Mouse (Mus musculus): ENCODE measurements around the gene Slc4a5.

Slc4a5 gene

DNA sequence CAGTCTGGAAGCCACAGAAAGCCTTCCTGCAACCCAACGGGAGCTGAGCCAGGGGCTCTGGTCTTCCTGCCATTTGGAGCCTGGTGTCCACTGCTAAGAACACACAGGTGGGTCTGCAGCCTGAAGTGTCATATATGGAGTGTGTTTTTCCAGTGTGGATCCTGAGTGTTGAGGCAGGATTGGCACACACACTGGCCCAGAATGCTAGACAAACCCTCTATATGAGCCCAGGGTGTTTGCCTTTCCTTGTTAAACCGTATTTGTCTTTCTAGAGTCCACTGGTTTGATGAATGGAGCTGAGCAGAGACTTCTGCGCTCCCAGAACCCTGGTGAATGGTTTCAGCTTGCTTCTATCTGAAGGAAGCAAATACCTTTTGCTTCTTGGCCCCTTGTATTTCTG lies at the start of gene Slc4a5:
Gene Slc4a5 (plus strand): TSS at position 15 of the 400 bp plus-strand sequence.
- no peak for DNase-seq

DNA sequence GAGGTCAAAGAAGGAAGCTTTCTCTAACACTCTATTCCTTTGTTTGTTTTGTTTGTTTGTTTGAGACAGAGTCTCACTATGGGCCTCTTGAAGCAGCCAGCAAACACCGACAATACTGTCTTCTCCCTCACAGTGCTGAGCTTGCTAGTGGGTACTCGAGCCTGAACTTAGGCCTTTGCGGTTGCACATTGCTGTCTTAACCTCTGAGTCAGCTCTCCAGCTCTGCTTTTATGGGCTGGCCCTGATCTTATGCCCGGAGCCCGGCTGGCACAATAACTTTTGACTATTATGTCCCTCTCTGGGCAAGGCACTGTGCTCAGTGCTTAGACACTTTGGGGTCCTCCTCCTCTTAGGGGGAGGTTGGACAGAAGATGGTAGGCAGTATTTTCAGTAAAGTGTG lies 49.8 kb upstream of the Slc4a5 start:
- DNase-seq, result no peak

DNA sequence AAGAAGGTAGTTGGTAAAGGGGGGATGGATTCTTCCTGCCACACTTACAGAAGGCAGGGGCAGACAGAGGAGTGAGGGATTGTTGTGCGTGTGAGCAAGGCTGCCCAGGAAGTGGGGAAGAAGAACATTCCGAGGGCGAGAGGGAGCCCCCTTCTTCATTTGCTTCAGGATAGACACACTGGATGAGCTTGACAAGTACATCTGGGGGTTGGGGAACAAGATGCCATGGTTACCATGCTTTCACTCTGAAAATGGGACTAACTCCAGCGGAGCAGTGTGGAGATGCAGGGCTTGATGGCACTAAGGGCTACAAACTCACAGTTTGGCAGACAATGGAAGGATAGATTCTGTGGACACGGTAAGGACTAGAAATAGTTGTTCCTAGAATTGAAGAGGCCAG lies 48.6 kb upstream of the Slc4a5 start:
- DNase-seq, result no peak

DNA sequence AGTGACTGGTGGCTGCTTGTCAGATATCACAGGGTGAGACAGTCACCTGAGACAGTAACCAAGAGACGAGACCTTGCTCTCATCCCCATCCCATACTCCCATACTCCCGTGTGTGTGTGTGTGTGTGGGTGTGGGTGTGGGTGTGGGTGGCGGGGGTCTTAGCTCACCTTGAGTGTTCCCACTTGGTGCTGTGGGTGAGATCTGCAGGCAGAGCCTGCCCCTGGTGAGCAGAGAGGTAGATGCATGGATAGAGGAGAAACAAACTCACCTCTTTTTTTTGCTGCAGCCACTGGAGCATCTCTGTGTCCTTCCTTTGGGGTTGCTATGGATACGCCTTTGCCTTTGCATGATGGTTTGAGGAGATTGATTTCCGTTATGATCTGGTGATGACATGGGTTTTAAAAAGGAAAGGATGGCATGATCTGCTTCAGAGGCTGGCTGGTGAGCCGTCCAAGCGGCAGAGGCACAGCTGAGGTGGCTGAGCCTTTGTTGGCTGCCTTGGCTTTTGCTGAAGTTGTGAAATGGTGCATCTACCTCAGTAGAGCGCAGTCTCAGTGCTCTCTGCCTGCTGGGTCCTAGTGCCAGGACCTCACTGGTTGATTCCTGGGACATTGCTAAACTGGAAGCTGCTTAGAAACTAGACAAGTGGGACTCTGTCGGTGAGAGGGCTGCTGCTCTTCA lies 47.2 kb upstream of the Slc4a5 start:
- peak in 1 of 2 experiments; percentile 48 for DNase-seq

DNA sequence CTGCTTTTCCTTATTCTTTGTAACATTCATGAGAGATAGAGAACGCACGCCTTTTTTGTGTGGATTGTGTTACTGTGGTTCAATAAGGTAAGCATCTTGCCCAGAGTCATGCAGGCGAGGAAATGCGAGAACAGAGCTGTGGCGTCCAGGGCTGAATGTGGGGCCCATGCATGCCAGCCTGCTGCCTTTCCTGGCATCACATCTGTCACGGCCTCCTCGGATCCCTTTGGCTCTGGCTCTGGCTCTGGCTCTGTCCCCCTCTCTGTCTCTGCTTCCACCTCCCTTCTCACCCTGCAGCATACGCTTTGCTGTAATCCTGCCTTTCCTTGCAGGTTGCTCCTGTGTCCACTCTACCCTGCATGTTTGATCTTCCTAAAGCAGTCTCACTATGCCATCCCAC lies 43.6 kb upstream of the Slc4a5 start:
- DNase-seq, result peak; percentile 27 to 36

DNA sequence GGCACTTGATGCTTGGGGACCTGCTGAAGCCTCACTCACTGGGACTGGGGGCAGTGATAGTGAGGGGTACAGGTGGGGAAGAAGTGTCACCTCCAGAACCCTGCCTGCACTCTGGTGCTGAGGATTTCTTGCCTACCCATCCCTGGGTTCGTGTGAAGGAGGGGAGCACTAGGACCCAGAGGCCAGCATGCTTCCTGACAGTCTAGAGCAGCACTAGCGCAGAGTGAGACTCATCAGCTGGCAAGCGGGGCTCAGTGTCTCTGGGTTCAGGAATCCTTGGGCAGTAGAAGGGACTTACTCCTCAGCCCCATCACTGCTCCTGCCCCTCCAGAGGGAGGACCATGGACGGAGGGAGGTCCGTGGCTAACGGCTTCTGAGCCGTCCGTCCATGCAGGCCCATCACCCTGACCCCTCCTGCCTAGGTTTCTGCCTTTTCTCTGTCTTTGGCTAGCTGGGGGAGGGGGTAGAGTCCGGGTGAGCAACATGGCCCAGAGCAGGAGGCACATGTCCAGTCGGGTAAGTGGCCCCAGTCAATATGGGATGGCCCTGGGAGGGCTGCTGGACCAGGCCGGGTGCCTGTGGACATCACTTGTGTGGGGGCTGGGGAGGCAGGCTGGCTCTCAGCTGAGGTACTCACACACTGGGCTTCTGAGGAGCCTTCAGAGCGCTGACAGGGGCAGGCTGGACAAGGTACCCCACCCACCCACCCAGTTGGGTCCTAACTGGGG lies 40.1 kb upstream of the Slc4a5 start:
- DNase-seq, result peak; percentile 73 to 76

DNA sequence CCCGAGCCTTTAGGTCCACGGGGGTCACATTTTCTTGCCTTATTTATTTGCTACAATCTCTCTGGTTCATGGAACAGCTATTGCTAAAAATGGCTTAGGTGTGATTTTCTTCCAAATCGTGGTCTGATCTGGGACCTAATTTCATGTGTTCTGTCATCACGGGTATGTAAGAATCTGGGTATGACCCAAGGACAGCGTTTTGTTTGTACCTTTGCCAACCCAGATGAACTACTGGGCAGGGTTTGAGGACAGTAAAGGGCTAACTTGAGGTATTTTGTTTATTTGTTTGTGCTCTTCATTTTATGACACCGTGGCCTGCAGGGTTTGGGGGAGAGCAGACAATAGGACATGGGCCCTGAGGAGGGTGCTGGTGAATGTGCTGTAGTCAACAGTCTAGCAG lies 39.0 kb upstream of the Slc4a5 start:
- no peak for DNase-seq

DNA sequence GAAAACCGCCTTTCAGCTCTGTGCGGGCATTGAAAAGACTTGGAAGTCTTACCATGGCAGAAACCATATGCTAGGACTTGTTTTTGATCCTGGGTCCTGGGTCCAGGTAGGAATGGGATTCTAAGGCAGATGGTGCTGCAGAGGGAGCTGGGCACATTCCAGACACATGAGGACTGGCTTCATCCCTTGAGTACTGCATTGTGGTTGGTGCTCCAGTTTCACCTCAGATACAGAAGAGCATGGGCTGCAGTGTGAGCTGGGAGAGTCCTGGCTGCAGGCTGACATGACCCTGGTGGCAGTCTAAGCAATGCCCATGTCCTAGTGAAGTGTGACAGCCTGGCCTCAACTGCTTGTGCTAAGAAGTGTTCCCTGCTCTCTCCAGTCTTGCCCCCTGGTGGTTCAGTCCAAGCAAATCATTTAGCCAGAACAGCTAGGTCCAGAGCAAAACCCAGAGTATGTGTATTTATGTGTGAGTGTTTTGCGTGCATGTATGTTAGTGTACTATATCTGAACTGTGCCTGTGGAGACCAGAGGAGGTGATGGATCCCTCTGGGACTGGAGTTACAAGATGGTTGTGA lies 34.7 kb upstream of the Slc4a5 start:
- peak; percentile 41 to 44 for DNase-seq

DNA sequence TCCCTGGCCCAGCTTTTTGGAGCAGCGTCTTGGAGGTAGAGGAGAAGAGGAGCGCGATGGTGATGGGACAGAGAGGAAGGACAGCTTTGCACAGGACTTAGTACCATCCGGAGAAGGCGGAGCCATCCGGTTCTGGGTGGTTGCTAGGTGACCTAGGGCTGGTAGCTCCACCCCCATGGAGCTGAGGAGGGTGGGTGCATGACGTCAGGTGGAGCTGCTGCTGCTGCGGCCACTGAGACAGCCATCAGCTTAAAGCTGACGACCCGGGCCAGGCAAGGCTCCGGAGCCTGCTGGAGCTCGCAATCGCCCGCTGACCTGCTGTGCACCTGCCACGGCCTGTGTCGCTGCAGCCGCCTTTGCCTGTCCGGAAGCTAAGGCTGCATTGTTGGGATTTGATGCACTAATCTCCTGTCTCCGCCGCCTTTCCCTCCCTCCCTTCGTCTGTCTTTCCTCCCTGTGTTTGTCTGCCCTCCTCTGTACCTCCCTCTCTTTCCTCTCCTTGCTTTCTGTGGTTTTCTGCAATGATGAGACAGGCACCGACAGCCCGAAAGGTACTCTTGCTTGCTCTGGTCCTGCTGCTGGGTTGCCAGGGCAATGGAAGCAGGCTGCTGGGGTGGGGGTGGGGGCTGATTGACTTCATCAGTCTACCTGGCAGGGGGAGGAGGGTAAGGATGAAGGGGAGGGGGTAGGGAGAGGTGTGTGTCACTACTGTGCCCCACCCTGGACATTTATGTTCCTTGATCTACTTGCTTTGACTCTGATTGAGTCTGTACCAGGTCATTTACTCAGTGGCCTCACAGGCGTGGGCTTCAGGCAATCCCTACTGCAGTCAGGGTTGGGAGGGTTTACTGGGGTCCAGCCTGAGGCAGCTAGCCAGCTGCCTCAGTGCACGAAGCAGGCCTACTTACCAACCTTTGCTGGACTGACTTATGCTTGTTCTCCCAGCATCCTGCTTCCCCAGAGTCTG lies 33.5 kb upstream of the Slc4a5 start:
- DNase-seq, result peak; percentile 91 to 95

DNA sequence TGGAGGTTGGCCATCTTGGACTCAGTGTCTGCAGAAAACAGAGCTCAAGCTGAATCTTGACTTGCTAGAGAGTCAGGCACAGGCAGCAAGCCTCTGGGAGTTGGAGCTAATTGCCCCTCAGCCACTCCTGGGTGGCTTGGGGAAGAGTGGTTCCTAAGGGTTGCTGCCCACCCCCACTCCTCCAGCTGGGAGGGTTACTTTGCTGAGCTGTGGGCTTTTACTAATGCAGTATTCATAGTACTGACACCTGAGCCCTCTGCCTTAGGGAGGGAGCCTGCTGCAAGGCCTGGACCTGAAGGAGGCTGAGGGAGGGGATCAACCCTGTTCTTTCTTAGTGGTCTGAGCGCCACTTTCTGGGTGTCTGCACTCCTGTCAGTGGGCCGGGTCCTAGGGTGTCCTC lies 32.7 kb upstream of the Slc4a5 start:
- DNase-seq, result no peak

DNA sequence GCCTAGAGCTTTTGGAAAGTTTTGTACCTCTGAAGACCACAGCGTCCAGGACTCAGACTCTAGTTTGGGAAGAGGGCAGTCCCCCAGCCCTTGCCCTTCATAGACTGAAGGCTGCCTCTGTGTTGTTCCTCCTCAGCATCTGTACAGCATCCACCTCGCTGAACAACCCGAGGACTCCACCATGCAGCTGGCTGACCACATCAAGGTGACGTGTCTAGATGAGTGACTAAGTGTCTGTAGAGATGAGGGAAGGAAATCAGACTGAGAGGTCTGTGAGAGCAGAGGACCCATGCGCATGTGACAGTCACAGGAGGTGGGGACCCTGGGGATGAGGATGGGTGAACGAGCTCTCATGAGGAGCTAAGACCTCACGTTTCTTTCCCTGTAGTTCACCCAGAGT lies 26.1 kb upstream of the Slc4a5 start:
- DNase-seq, result no peak

DNA sequence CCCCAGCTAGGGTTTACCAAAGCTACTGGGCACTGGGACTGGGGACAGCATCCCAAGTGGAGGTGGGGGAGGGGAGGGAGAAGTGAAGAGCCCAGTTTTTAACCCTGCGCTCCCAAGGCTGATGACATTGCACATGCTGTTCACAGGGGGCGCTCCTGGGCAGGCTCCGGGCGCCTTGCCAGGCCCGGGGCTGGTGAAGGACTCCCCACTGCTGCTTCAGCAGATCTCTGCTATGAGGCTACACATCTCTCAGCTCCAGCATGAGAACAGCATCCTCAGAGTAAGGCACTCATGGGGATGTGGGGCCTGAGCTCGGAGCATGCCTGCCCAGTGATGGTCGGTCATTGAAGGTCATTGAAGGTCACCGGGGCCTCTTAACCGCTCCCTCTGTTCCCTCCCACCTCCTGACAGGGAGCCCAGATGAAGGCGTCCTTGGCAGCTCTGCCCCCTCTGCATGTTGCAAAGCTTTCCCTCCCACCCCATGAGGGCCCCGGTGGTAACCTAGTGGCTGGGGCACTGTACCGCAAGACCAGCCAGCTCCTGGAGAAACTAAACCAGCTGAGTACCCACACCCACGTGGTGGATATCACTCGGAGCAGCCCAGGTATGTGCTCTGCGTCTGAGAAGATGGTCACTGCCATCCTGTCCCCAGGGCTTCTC lies 22.2 kb upstream of the Slc4a5 start:
- peak; percentile 86 for DNase-seq

DNA sequence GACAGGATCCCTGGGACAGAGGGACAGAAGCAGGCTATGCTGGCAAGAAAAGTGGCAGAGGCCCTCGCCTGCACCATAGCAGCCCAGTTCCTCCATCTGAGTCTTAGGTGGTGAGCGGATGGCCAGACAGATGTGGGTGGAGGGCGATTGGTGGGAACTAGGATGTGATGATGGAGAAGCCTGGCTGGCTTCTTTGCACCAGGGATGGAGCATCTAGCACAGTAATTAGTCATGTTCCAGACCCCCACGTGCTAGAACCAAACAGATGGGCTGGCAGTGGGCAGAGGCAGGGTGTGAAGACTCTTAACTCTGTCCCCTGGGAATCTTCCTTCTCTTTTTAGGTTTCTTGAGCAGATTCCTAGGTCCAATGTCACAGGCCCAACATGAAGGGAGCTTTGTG lies 16.3 kb upstream of the Slc4a5 start:
- peak in 1 of 2 experiments; percentile 8 for DNase-seq

DNA sequence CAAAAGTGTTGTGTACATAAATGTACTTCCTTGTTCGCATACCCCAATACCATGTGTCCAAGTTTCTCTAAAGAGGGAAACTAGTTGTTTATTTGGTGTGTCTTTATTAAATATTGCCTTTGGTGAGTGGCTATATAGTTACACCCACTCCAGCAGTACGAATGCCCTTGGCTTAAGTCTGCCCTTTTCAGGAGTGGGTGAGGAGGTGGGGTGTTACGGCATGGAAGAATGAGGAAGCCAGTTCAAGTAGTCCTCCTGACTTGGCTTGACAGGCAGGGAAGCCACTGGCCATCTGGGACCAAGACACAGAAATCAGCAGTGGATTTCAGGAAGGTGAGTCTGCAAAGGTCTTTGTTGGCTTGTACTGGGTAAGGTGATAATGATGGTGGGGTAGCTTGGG lies 13.8 kb upstream of the Slc4a5 start:
- DNase-seq, result peak in 1 of 2 experiments; percentile 3

DNA sequence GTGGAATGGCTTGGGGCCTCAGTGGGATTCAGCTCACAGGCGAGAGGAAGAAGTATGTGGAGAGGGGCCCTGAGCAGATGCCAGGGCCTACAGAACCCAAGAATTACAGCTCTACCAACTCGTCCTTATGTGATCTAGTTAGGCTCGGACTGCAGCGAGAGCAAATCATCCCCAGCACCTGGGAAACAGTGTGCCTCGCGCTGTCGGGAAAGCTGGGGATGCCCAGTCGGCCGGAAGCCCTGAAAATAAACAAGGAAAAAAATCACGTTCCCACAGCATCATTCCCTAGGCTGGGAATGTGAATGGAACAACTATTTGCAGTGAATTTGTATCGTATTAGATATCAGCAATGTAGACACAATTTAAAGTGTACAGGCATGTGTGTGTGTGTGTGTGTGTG lies 13.3 kb upstream of the Slc4a5 start:
- DNase-seq, result peak; percentile 7 to 12

DNA sequence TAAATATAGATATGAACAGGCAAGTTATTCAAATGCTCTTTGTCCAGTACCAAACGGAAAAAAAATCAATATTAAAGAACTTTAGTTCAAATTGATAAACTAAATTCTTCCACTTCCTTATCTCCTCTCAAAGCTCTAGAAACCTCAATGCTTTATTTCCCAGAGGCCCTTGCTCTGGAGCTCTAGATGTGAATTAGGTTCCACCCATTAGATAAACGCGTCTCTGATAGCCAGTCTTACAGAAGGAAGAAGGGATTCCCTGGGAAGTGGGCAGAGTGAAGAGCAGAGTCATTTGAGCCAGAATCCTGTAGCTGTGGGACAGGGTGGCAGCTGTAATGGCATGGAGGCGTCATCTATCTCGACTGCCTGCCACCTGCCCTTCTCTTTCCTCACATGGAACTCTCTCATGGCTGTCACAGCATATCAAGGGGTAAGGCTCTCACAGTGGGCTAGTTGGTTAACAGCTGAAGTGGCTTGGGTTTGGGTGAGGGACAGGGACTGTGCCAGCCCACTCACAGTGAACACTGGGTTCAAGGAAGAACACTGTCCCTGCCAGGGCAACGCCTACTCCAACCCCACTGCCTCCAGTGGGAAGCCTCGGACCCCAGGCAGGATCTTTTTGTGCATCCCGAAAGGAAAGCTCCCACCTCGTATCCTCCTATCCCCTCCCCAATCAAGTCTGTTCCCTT lies 12.1 kb upstream of the Slc4a5 start:
- DNase-seq, result peak; percentile 12 to 27

DNA sequence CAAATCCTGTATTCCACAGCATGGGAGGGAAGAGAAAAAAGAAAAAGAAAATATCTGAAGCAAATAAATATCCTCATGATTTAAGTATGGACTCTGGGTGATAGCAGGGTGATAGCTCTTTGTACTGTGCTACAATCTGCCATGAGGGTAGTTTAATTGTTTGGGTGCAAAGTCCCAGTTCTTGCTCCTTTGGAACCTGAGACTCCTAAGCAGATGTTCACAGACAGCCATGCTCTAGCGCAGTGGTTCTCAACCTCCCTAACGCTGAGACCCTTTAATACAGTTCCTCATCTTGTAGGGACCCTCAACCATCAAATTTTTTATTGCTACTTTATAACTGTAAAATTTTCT lies 11.6 kb upstream of the Slc4a5 start:
- no peak for DNase-seq

DNA sequence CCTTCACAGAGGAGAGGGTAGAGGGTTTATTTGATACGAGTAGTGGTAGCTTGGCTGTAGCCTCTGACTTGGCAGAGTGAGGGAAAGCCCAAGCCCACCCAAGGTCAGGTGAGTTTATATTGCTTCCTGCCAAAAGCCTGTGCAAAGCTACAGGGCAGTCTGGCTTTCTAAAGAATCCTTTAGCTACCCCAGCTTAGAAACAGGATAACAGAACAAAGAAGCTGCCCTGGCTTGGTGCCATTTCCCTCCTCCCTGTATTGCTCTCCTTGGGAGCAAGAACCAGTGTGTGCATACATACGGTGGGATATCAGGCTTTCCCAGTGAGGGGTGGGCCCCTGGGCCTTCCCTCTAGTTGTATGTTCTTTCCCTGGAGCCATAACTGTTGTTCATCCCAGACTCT lies 9.1 kb upstream of the Slc4a5 start:
- DNase-seq, result peak in 1 of 2 experiments; percentile 37

DNA sequence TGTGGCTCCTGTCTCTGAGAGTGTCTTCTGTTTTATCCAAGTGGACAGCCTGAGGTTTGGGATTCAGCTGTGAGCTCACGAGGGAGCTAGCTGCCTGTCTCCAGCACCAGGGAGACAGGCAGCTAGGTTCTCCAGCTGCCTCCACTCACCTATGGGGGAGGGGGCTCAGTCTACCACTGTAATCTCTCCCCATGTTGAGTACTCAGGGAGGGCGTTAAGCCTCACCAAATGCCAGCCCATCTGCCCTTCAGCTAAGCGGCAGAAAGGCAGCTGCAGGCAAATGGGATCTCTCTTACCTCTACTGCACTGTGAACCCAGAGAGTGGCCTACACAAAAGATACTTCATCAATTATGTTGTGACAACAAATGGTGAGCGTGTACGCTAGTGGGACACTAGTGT lies 8.1 kb upstream of the Slc4a5 start:
- no peak for DNase-seq

DNA sequence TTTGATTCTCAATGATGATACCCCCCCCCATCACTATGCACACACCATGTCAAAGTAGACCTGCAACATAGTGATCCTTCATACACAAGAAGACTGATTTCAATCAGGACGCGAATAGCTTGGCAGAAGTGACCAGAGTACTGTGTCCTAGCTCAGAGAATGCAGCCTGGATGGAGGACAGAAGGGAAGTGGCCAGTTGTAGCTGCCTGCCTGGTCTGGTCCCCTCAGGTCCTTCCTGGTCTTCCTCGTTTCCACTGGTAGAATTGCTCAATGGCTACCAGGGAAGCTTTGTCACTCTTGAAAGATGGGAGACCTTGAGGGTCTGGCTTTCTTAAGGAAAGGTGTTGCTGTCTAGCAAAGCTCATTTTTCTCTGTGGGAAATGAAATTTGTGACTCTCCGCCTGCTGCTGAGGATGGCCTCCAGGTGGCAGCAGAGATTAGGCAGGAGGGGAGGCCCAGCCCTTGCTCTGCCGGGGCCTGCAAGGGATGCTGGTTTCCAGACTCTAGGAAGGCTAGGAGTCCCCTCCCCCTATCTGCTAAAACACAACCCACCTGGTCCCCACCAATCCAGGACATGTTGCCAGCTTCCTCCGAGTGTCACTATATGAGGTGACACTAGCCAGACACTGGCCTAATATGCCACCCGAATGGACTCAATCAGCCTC lies 4.5 kb upstream of the Slc4a5 start:
- DNase-seq, result peak; percentile 88 to 94

DNA sequence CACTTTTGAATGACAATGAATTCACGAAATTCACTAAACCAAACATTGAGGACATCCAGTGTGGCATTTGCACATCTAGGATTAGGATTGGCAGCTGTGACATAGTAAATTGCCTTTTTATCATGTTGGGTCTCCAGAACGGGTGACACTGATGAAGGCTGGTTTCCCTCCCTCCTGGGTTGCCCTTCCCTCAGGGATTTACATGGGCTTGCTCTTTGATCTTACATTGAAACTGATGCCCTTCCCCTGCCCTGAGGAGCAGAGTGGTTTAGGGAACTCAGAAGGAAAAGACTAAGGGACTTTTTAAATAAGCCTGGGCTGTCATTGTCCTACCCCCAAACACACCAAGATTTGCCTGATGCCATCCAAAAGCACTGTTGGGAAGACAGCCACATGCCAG lies 11.9 kb downstream of the Slc4a5 start:
- DNase-seq, result no peak
